In genomic region chr11:69463996-69464395, GRCm38 (mm10) we compare ENCODE assay signal across 18 mouse cellular contexts. TPM values are rescaled to one million over a fixed set of nuclear protein-coding genes. Genes with fewer than 3 reads are reported as not detected.
DNase-seq lines count a peak whose midpoint lies in the region; TF ChIP-seq lines count a peak whose summit lies in the region.
"Had no signal": no experiment of that assay in that cellular context is flagged by ENCODE, and none has a peak within 500 bp of the region (broad histone marks: within the 10 kb centered on the region; RNA-seq: fewer than 3 reads in every experiment).

No protein-coding gene starts in this region.

- intact Hi-C loops in left cerebral cortex, postnatal 4 days (cut with DNase I) = no loop called here

- no peak for TF ChIP-seq POLR2A in olfactory bulb, adult 2 months (IDR thresholded peaks at IDR 0.05; ENCODE audit: insufficient read depth, low read depth, low read length)

- WGBS in olfactory bulb, adult 2 months = 58% methylated on average over 7 of the region's 7 CpGs

- peak overlapping the region; percentile 46; the same call in 1 of the 2 replicates for H3K27ac ChIP-seq in olfactory bulb, adult 2 months (ENCODE audit: insufficient read depth, low read depth, low read length)
- H3K27ac ChIP-seq: embryonic facial prominence, embryonic 13.5 days; forebrain, embryonic 12.5 days; heart, embryonic 10.5 days; hindbrain, embryonic 12.5 days had no signal

- H3K4me3 ChIP-seq in olfactory bulb, adult 2 months (ENCODE audit: insufficient read depth, low read depth, low read length) = no peak overlapping the region
- H3K4me3 ChIP-seq: embryonic facial prominence, embryonic 13.5 days; forebrain, embryonic 12.5 days; heart, embryonic 10.5 days; hindbrain, embryonic 12.5 days had no signal

- no peak for TF ChIP-seq CTCF in olfactory bulb, adult 2 months (IDR thresholded peaks at IDR 0.05; ENCODE audit: insufficient read depth, low read depth, low read length)

- H3K4me1 ChIP-seq in olfactory bulb, adult 2 months (ENCODE audit: control insufficient read depth, insufficient read depth, low read length) = peaks cover 12% of the 10 kb centered on the region
- H3K4me1 ChIP-seq: hindbrain, embryonic 12.5 days had no signal

- peak; percentile 21 for DNase-seq in left cerebral cortex, adult 11 months (ENCODE audit: low spot score)
- no peak for DNase-seq in left cerebral cortex, postnatal 4 days
- DNase-seq in right cerebral cortex, adult 2 months (ENCODE audit: low spot score in 2 of 2) = peak; percentile 32 to 47
- no peak for DNase-seq in right cerebral cortex, postnatal 4 days
- DNase-seq in cerebellum, adult 11-12 months = no peak
- DNase-seq: adrenal gland, postnatal 36 days; cerebellum, adult 11 months; cerebellum, adult 9-11 months; cerebellum, postnatal 36 days; gastrocnemius, postnatal 10 days; heart, adult 18-20 months; heart, postnatal 10 days; heart, postnatal 4 days had no signal

RNA-seq across cellular contexts. Expression of gene Kdm6b, which starts 50.5 kb away (rescaled TPM):
- 10 to 100 TPM; 77.2 to 85.8 TPM for total RNA-seq in left cerebral cortex, postnatal 4 days (2021)
- polyA plus RNA-seq in olfactory bulb, adult 2 months (2012; ENCODE audit: insufficient read depth, insufficient read length, low replicate concordance, missing spikeins) = 114 TPM in 1 of 2 replicates, not detected in the other

Comparison
In these comparisons a context has a peak if more than half of its experiments do, and no peak if none do; other contexts are left out.
1. DNase-seq: peak in left cerebral cortex, adult 11 months (single experiment) and right cerebral cortex, adult 2 months (2 of 2); none in left cerebral cortex, postnatal 4 days (single experiment), right cerebral cortex, postnatal 4 days (single experiment) and cerebellum, adult 11-12 months (single experiment).